Mouse (Mus musculus) stomach, embryonic 15.5 days (tissue): ENCODE measurements around the gene Wfdc2. TPM values are rescaled to one million over a fixed set of nuclear protein-coding genes. Genes with fewer than 3 reads are reported as not detected.
"Not testable (repeated sequence)": the region's sequence is repeated elsewhere in the genome, so short reads cannot be mapped to it uniquely, and the experiment has no call there.

Experiments
- ATAC-seq: fragments of 200-750 bp; cut with Nextera tagmentation; 2 replicates; pipeline ENCODE4 v1.8.0; 2017; ENCODE audit warnings: low read depth, moderate number of reproducible peaks, moderate TSS enrichment; ENCODE audit not compliant: insufficient read depth, low FRiP score
- H3K27ac ChIP-seq: fragments of 300-500 bp; sonication (generic); 2 replicates; pipeline ENCODE4 v1.5.1; 2015; ENCODE audit warnings: mild to moderate bottlenecking, inconsistent platforms
- H3K27me3 ChIP-seq: fragments of 300-500 bp; sonication (generic); replicated peaks from 2 replicates; pipeline ENCODE4 v1.6.1; 2015; ENCODE audit warnings: inconsistent platforms
- H3K36me3 ChIP-seq: fragments of 300-500 bp; sonication (generic); 2 replicates; pipeline ENCODE4 v1.6.1; 2015; ENCODE audit warnings: inconsistent platforms
- H3K4me1 ChIP-seq: fragments of 300-500 bp; sonication (generic); 2 replicates; pipeline ENCODE4 v1.6.1; 2015; ENCODE audit warnings: inconsistent platforms
- H3K4me2 ChIP-seq: fragments of 300-500 bp; sonication (generic); 2 replicates; pipeline ENCODE4 v1.6.1; 2015; ENCODE audit warnings: mild to moderate bottlenecking, inconsistent platforms
- H3K4me3 ChIP-seq: fragments of 300-500 bp; sonication (generic); replicated peaks from 2 replicates; pipeline ENCODE4 v1.5.1; 2015; ENCODE audit warnings: inconsistent platforms
- H3K9ac ChIP-seq: fragments of 300-500 bp; sonication (generic); 2 replicates; pipeline ENCODE4 v1.6.1; 2015; ENCODE audit warnings: inconsistent platforms
- H3K9me3 ChIP-seq: fragments of 300-500 bp; sonication (generic); 2 replicates; pipeline ENCODE4 v1.6.1; 2016; ENCODE audit warnings: inconsistent platforms
- WGBS: fragments of 180-500 bp; shearing (Covaris S2); methylation state at CpG from one replicate; pipeline ENCODE4 v1.1.7; 2015; 5-methylcytosine and 5-hydroxymethylcytosine counted together
- polyA plus RNA-seq: library from polyadenylated mRNA; unstranded; fragments of >200 nt; fragmentation: Nextera tagmentation; extraction: Ambion mirVana; gene quantifications from 2 replicates; pipeline ENCODE4 v1.2.1, GENCODE M21; 2015

The Wfdc2 gene
- polyA plus RNA-seq, 1 experiment from 2014 or later = 162 TPM

DNA sequence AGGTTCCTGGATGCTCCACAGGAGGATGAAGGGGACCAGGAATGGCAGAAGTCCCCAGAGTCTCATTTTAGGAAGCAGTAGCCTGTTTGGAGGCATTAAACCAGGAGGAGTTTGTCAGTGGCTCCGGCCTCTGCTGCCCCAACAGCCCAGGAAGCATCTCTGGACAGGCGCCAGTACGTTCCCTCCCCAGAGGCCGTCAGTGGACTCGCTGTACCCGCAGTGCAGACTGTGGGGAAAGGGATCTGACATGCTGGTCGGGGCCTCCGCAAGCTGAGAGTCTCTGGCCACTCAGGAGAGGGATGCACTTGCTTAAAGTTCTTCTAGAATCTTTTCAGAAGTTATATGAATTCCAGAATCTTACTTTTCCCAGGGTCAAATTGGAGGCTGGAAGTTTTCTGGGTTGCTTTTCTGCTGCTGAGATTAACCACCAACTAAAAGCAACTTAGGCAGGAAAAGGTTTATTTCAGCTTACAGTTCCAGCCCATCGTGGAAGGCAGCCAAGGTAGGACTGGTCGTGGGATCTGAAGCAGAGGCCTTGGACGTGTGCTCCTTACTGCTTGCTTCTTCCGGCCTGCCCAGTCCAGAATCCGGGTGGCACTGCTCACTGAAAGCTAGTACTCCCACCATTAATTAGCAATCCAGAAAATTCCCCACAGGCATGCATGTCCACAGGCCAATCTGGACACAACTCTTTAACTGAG is 23.0 kb downstream of the Wfdc2 start, which contains the start of gene Wfdc6a:
Gene Wfdc6a, minus strand, starts transcription at position 423 of the 701 bp plus-strand sequence.
- not testable (repeated sequence) for H3K4me3 ChIP-seq, ATAC-seq, H3K9ac ChIP-seq, H3K36me3 ChIP-seq, H3K27me3 ChIP-seq, H3K4me2 ChIP-seq, H3K4me1 ChIP-seq, H3K9me3 ChIP-seq, H3K27ac ChIP-seq
- 51% methylated on average over 13 of the region's 13 CpGs for WGBS

- ATAC-seq = no peak; the same call in 1 of the 2 replicates
- Histone ChIP-seq H3K4me1 (no peaks in the 10 kb centered on the region), H3K4me2 (no peak overlapping the region), H3K36me3 (no peaks in the 10 kb centered on the region), H3K9me3 (no peaks in the 10 kb centered on the region), H3K27ac (no peak overlapping the region), H3K27me3 (no peaks in the 10 kb centered on the region), H3K9ac (no peak overlapping the region), H3K4me3 (no peak overlapping the region)
- WGBS = 5% methylated on average over 4 of the region's 4 CpGs
Measured at GRCm38 (mm10) chr2:164592014-164592413, 29.8 kb downstream of the Wfdc2 start.

- Histone ChIP-seq H3K36me3 (no peaks in the 10 kb centered on the region), H3K4me1 (no peaks in the 10 kb centered on the region), H3K4me3 (no peak within 1 kb of the TSS), H3K9me3 (no peaks in the 10 kb centered on the region), H3K27ac (no peak within 1 kb of the TSS), H3K9ac (no peak within 1 kb of the TSS), H3K27me3 (no peaks in the 10 kb centered on the region), H3K4me2 (no peak within 1 kb of the TSS)
- WGBS = 85% methylated on average over 4 of the region's 4 CpGs
- ATAC-seq = no peak
Measured at GRCm38 (mm10) chr2:164593494-164593893, 31.3 kb downstream of the Wfdc2 start, which contains the start of gene Eppin. TSS of gene Eppin (minus strand) at chr2:164593594.

- H3K27ac ChIP-seq = no peak overlapping the region
- no peak overlapping the region for H3K4me2 ChIP-seq
- H3K27me3 ChIP-seq = no peaks in the 10 kb centered on the region
- no peaks in the 10 kb centered on the region for H3K4me1 ChIP-seq
- H3K36me3 ChIP-seq = no peaks in the 10 kb centered on the region
- no peaks in the 10 kb centered on the region for H3K9me3 ChIP-seq
- no peak overlapping the region for H3K4me3 ChIP-seq
- ATAC-seq = no peak
- 70% methylated on average over 3 of the region's 3 CpGs for WGBS
- no peak overlapping the region for H3K9ac ChIP-seq
Measured at GRCm38 (mm10) chr2:164600179-164600578, 38.0 kb downstream of the Wfdc2 start.

GRCm38 (mm10) chr2:164603482-164603881 is 41.3 kb downstream of the Wfdc2 start:
- no peak overlapping the region for H3K4me2 ChIP-seq
- no peaks in the 10 kb centered on the region for H3K27me3 ChIP-seq
- ATAC-seq = no peak
- no peak overlapping the region for H3K27ac ChIP-seq
- no peak overlapping the region for H3K9ac ChIP-seq
- no peaks in the 10 kb centered on the region for H3K9me3 ChIP-seq
- no peaks in the 10 kb centered on the region for H3K36me3 ChIP-seq
- H3K4me3 ChIP-seq = no peak overlapping the region
- WGBS = 88% methylated on average over 3 of the region's 3 CpGs
- H3K4me1 ChIP-seq = no peaks in the 10 kb centered on the region

GRCm38 (mm10) chr2:164604411-164604810 is 42.2 kb downstream of the Wfdc2 start:
- Histone ChIP-seq H3K27ac (no peak overlapping the region), H3K36me3 (no peaks in the 10 kb centered on the region), H3K9me3 (no peaks in the 10 kb centered on the region), H3K4me3 (no peak overlapping the region), H3K4me2 (no peak overlapping the region), H3K9ac (no peak overlapping the region), H3K4me1 (no peaks in the 10 kb centered on the region), H3K27me3 (no peaks in the 10 kb centered on the region)
- no peak for ATAC-seq
- WGBS = 88% methylated on average over 8 of the region's 8 CpGs

DNA sequence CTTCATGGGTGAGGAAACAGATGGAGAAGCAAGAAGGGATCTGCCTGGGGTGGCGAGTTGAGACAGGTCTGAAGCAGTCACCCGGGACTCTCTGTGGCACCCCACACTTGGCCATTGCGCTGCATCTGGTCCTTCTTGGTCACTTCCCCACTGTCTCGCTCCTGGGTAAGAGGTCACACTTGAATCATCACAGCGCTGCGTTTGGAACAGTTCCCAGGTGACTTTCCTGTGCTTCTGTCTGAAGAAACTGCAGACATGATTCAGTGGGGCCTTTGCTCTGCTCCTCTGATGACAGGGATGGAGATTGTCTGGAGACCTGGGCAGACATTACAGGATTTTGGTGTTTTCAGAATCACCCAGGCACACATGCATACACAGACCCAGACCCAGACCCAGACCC is 46.6 kb downstream of the Wfdc2 start:
- no peaks in the 10 kb centered on the region for H3K4me1 ChIP-seq
- no peaks in the 10 kb centered on the region for H3K27me3 ChIP-seq
- no peak overlapping the region for H3K9ac ChIP-seq
- 75% methylated on average over 6 of the region's 6 CpGs for WGBS
- ATAC-seq = no peak
- H3K36me3 ChIP-seq = no peaks in the 10 kb centered on the region
- no peak overlapping the region for H3K4me3 ChIP-seq
- H3K9me3 ChIP-seq = no peaks in the 10 kb centered on the region
- H3K27ac ChIP-seq = no peak overlapping the region
- H3K4me2 ChIP-seq = no peak overlapping the region

GRCm38 (mm10) chr2:164613471-164613870 is 51.3 kb downstream of the Wfdc2 start, which contains the start of the genes Wfdc6b and Wfdc8:
TSS of gene Wfdc6b (plus strand) at chr2:164613522.
TSS of gene Wfdc8 (minus strand) at chr2:164613626.
- not testable (repeated sequence) for H3K27ac ChIP-seq, H3K4me2 ChIP-seq, H3K9me3 ChIP-seq, ATAC-seq, H3K9ac ChIP-seq, H3K4me3 ChIP-seq, H3K4me1 ChIP-seq, H3K27me3 ChIP-seq, H3K36me3 ChIP-seq
- WGBS = 52% methylated on average over 8 of the region's 8 CpGs

DNA sequence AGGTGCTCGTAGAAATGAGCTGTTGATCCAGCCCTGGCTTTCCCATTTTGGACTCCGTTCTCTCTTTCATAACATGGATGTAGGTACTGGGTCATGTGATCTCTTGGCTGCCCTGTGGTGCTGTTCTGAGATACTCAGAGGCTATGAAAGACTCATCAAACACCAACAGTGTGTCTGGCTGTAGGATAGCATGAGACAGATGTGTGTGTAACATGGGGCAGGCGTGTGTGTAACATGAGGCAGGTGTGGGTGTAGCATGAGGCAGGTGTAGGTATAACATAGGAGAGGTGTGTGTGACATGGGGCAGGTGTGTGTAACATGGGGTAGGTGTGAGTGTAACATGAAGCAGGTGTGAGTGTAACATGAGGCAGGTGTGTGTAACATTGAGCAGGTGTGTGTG is 53.2 kb downstream of the Wfdc2 start:
- Histone ChIP-seq H3K9ac (no peak overlapping the region), H3K4me3 (no peak overlapping the region), H3K4me1 (no peaks in the 10 kb centered on the region), H3K27ac (no peak overlapping the region), H3K9me3 (no peaks in the 10 kb centered on the region), H3K27me3 (no peaks in the 10 kb centered on the region), H3K36me3 (no peaks in the 10 kb centered on the region), H3K4me2 (no peak overlapping the region)
- 88% methylated on average over 3 of the region's 3 CpGs for WGBS
- ATAC-seq = no peak

Other genes with a start within 250 kb of the Wfdc2 start
- not detected in 2 replicates for gene Svs6, start 245.7 kb upstream of the Wfdc2 start, polyA plus RNA-seq
- gene Svs5, start 229.7 kb upstream of the Wfdc2 start, polyA plus RNA-seq = not detected in 2 replicates
- gene Slpi, start 173.3 kb upstream of the Wfdc2 start, polyA plus RNA-seq = 5.2 and 12.0 TPM in 2 replicates
- 49.2 and 72.3 TPM in 2 replicates for gene Rbpjl, start 159.3 kb upstream of the Wfdc2 start, polyA plus RNA-seq
- gene Matn4, start 157.3 kb upstream of the Wfdc2 start, polyA plus RNA-seq = 12.4 and 14.7 TPM in 2 replicates
- 132 and 135 TPM in 2 replicates for gene Sdc4, start 118.5 kb upstream of the Wfdc2 start, polyA plus RNA-seq
- gene Sys1, start 105.4 kb upstream of the Wfdc2 start, polyA plus RNA-seq = 60.6 and 61.8 TPM in 2 replicates
- 17.9 and 18.1 TPM in 2 replicates for gene Gm20458, start 101.4 kb upstream of the Wfdc2 start, polyA plus RNA-seq
- 0.14 TPM in 1 of 2 replicates, not detected in the other for gene Trp53tg5, start 88.7 kb upstream of the Wfdc2 start, polyA plus RNA-seq
- 6.5 and 10.4 TPM in 2 replicates for gene Dbndd2, start 76.3 kb upstream of the Wfdc2 start, polyA plus RNA-seq
- 67.0 and 67.5 TPM in 2 replicates for gene Pigt, start 64.9 kb upstream of the Wfdc2 start, polyA plus RNA-seq
- gene Spint3, start 11.0 kb downstream of the Wfdc2 start, polyA plus RNA-seq = not detected in 2 replicates
- gene Wfdc6a, start 23.0 kb downstream of the Wfdc2 start, polyA plus RNA-seq = 1.0 and 1.5 TPM in 2 replicates
- gene Eppin, start 31.2 kb downstream of the Wfdc2 start, polyA plus RNA-seq = not detected in 2 replicates
- not detected in 2 replicates for gene Wfdc6b, start 51.1 kb downstream of the Wfdc2 start, polyA plus RNA-seq
- not detected in 2 replicates for gene Wfdc8, start 51.2 kb downstream of the Wfdc2 start, polyA plus RNA-seq
- gene Wfdc16, start 76.4 kb downstream of the Wfdc2 start, polyA plus RNA-seq = not detected in 2 replicates
- gene Wfdc10, start 93.6 kb downstream of the Wfdc2 start, polyA plus RNA-seq = 0.44 and 0.99 TPM in 2 replicates
- gene Wfdc9, start 94.2 kb downstream of the Wfdc2 start, polyA plus RNA-seq = not detected in 2 replicates
- not detected in 2 replicates for gene Wfdc11, start 111.7 kb downstream of the Wfdc2 start, polyA plus RNA-seq
- 1.9 and 3.7 TPM in 2 replicates for gene Wfdc13, start 122.7 kb downstream of the Wfdc2 start, polyA plus RNA-seq
- gene Spint4, start 136.1 kb downstream of the Wfdc2 start, polyA plus RNA-seq = not detected in 2 replicates
- gene Spint5, start 152.9 kb downstream of the Wfdc2 start, polyA plus RNA-seq = not detected in 2 replicates
- gene Wfdc3, start 183.5 kb downstream of the Wfdc2 start, polyA plus RNA-seq = 2.2 and 2.3 TPM in 2 replicates
- 60.9 and 64.7 TPM in 2 replicates for gene Dnttip1, start 183.6 kb downstream of the Wfdc2 start, polyA plus RNA-seq
- gene Ube2c, start 207.5 kb downstream of the Wfdc2 start, polyA plus RNA-seq = 428 and 438 TPM in 2 replicates
- gene Tnnc2, start 217.6 kb downstream of the Wfdc2 start, polyA plus RNA-seq = 8.1 and 16.8 TPM in 2 replicates
- 24.6 and 24.8 TPM in 2 replicates for gene Snx21, start 223.4 kb downstream of the Wfdc2 start, polyA plus RNA-seq
- gene Acot8, start 242.5 kb downstream of the Wfdc2 start, polyA plus RNA-seq = 21.9 and 22.9 TPM in 2 replicates
- gene Zswim3, start 242.7 kb downstream of the Wfdc2 start, polyA plus RNA-seq = 7.9 and 8.5 TPM in 2 replicates